Comparison of ENCODE assay signal across 20 mouse cellular contexts in genomic region chr7:136457867-136458448, GRCm38 (mm10).
DNase-seq lines count a peak whose midpoint lies in the region; ATAC-seq and TF ChIP-seq lines count a peak whose summit lies in the region.
"Had no signal": no experiment of that assay in that cellular context is flagged by ENCODE, and none has a peak within 500 bp of the region (broad histone marks: within the 10 kb centered on the region; RNA-seq: fewer than 3 reads in every experiment).

No protein-coding gene starts in this region.

- H3K4me1 ChIP-seq in kidney, adult 2 months (ENCODE audit: control insufficient read depth, insufficient read depth, low read length): peaks cover 4% of the 10 kb centered on the region; the same call in 1 of the 2 replicates
- H3K4me1 ChIP-seq in kidney, embryonic 14.5 days (ENCODE audit: control insufficient read depth, insufficient read depth, low read length): no peaks in the 10 kb centered on the region
- H3K4me1 ChIP-seq in intestine, embryonic 15.5 days (replicated peaks): peaks cover 3% of the 10 kb centered on the region; the same call in 1 of the 2 replicates
- H3K4me1 ChIP-seq: liver, embryonic 13.5 days; lung, embryonic 15.5 days; neural tube, embryonic 12.5 days had no signal

- TF ChIP-seq CTCF in kidney, adult 2 months (conservative IDR thresholded peaks at IDR 0.05; ENCODE audit: insufficient read depth, insufficient read length, low read depth, low read length): no peak

- H3K27me3 ChIP-seq in kidney, adult 2 months (replicated peaks; ENCODE audit: control insufficient read depth, insufficient read depth, low read length): no peaks in the 10 kb centered on the region
- no peaks in the 10 kb centered on the region for H3K27me3 ChIP-seq in kidney, embryonic 14.5 days (ENCODE audit: control insufficient read depth, insufficient read depth, low read length)
- H3K27me3 ChIP-seq in intestine, embryonic 15.5 days (replicated peaks): no peaks in the 10 kb centered on the region
- H3K27me3 ChIP-seq: liver, embryonic 13.5 days; lung, embryonic 15.5 days; neural tube, embryonic 12.5 days had no signal

- H3K4me2 ChIP-seq in kidney, embryonic 14.5 days (replicated peaks; ENCODE audit: low read depth, low read length): no peak overlapping the region
- no peak overlapping the region for H3K4me2 ChIP-seq in intestine, embryonic 15.5 days (replicated peaks)
- H3K4me2 ChIP-seq: liver, embryonic 13.5 days; lung, embryonic 15.5 days; neural tube, embryonic 12.5 days had no signal

- H3K9ac ChIP-seq in kidney, embryonic 14.5 days (ENCODE audit: low read depth, low read length): no peak overlapping the region
- no peak overlapping the region for H3K9ac ChIP-seq in intestine, embryonic 15.5 days
- H3K9ac ChIP-seq: liver, embryonic 13.5 days; lung, embryonic 15.5 days; neural tube, embryonic 12.5 days had no signal

- H3K36me3 ChIP-seq in kidney, adult 2 months (ENCODE audit: control insufficient read depth, insufficient read depth, low read length): no peaks in the 10 kb centered on the region
- H3K36me3 ChIP-seq in kidney, embryonic 14.5 days (ENCODE audit: control insufficient read depth, insufficient read depth, low read length): no peaks in the 10 kb centered on the region
- H3K36me3 ChIP-seq in intestine, embryonic 15.5 days: no peaks in the 10 kb centered on the region
- H3K36me3 ChIP-seq: embryonic facial prominence, embryonic 10.5 days; liver, embryonic 13.5 days; lung, embryonic 15.5 days; midbrain, embryonic 10.5 days; neural tube, embryonic 12.5 days had no signal

- no peak for TF ChIP-seq POLR2A in kidney, adult 2 months (IDR thresholded peaks at IDR 0.05; ENCODE audit: low read depth, low read length)

- H3K4me3 ChIP-seq in kidney, adult 2 months (ENCODE audit: insufficient read depth, low read depth, low read length): no peak overlapping the region
- no peak overlapping the region for H3K4me3 ChIP-seq in kidney, embryonic 14.5 days (ENCODE audit: low read length)
- H3K4me3 ChIP-seq in intestine, embryonic 15.5 days (replicated peaks): no peak overlapping the region
- H3K4me3 ChIP-seq: embryonic facial prominence, embryonic 10.5 days; liver, embryonic 13.5 days; lung, embryonic 15.5 days; midbrain, embryonic 10.5 days; neural tube, embryonic 12.5 days had no signal

- H3K9me3 ChIP-seq in kidney, embryonic 14.5 days (ENCODE audit: control insufficient read depth, low read length): no peaks in the 10 kb centered on the region
- H3K9me3 ChIP-seq in intestine, embryonic 15.5 days: no peaks in the 10 kb centered on the region
- H3K9me3 ChIP-seq: embryonic facial prominence, embryonic 10.5 days; liver, embryonic 13.5 days; lung, embryonic 15.5 days; midbrain, embryonic 10.5 days; neural tube, embryonic 12.5 days had no signal

- 55% methylated on average over 10 of the region's 10 CpGs for WGBS in kidney, adult 2 months
- WGBS in kidney, embryonic 14.5 days: 58% methylated on average over 10 of the region's 10 CpGs
- 64% methylated on average over 10 of the region's 10 CpGs for WGBS in intestine, embryonic 15.5 days

- peak; percentile 13 for DNase-seq in adrenal gland, postnatal 14 days
- no peak for DNase-seq in adrenal gland, postnatal 25 days
- DNase-seq in kidney, adult 2 months: peak; percentile 84
- peak; percentile 64 for DNase-seq in skeletal muscle tissue, adult 2 months (ENCODE audit: low read depth, low spot score)
- no peak for DNase-seq in cerebellum, adult 9-11 months
- DNase-seq in heart, adult 11 months: no peak
- DNase-seq: cerebellum, adult 11-12 months; cerebellum, postnatal 25 days; liver, embryonic 13.5 days; right cerebral cortex, adult 18-20 months; spleen, adult 18-20 months; thymus, postnatal 25 days had no signal

- ATAC-seq in kidney, embryonic 14.5 days (ENCODE audit: low FRiP score, low TSS enrichment): no peak
- peak; percentile 89 for ATAC-seq in intestine, embryonic 15.5 days
- ATAC-seq: hindbrain, embryonic 16.5 days had no signal

- H3K27ac ChIP-seq in kidney, adult 2 months (ENCODE audit: insufficient read depth, low read depth, low read length): no peak overlapping the region
- no peak overlapping the region for H3K27ac ChIP-seq in kidney, embryonic 14.5 days (ENCODE audit: low read depth, low read length)
- no peak overlapping the region for H3K27ac ChIP-seq in intestine, embryonic 15.5 days
- H3K27ac ChIP-seq: embryonic facial prominence, embryonic 10.5 days; liver, embryonic 13.5 days; lung, embryonic 15.5 days; macrophage; midbrain, embryonic 10.5 days; neural tube, embryonic 12.5 days had no signal

Comparison
In these comparisons a context has a peak if more than half of its experiments do, and no peak if none do; other contexts are left out.
1. DNase-seq: peak in adrenal gland, postnatal 14 days (single experiment), kidney, adult 2 months (single experiment) and skeletal muscle tissue, adult 2 months (single experiment); none in adrenal gland, postnatal 25 days (single experiment), cerebellum, adult 9-11 months (single experiment) and heart, adult 11 months (single experiment).